9 mouse cellular contexts compared by ENCODE assay signal in the genomic region with DNA sequence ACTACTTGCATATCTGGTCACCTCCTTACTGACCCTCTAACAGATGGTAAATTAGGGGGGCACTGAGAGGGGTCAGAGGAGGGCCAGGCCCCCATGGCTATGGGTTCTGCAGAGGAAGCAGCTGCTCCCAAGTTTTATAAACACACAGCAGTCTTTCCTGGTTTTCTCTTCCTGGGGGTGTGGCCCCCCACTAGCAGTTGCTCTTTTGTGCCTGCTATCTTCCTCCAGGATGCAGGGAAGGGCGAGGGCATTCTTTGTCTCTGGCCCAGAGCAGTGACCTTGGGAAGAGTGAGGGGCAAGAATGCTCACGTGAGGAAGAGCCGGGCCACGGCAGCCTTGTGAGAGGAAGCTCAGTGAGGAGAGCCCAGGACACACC.
DNase-seq lines count a peak whose midpoint lies in the region; ATAC-seq and TF ChIP-seq lines count a peak whose summit lies in the region.
"Had no signal": no experiment of that assay in that cellular context is flagged by ENCODE, and none has a peak within 500 bp of the region (broad histone marks: within the 10 kb centered on the region; RNA-seq: fewer than 3 reads in every experiment).

No protein-coding gene starts in this region.

- 0 out of 2 replicates have a peak overlapping the region, but pooled peaks have one; percentile 46 for H3K9ac ChIP-seq in heart, embryonic 11.5 days (ENCODE audit: low read depth, low read length)
- no peak overlapping the region for H3K9ac ChIP-seq in midbrain, embryonic 13.5 days (replicated peaks)

- H3K27me3 ChIP-seq in E14TG2a.4 (ENCODE audit: insufficient read depth, low read length) = no peaks in the 10 kb centered on the region
- no peaks in the 10 kb centered on the region for H3K27me3 ChIP-seq in heart, embryonic 11.5 days (ENCODE audit: control insufficient read depth, insufficient read depth, low read length)
- H3K27me3 ChIP-seq in midbrain, embryonic 13.5 days = no peaks in the 10 kb centered on the region

- WGBS in heart, embryonic 11.5 days (ENCODE audit: insufficient replicate concordance) = 18% methylated on average over 4 of the region's 4 CpGs
- 54% methylated on average over 4 of the region's 4 CpGs for WGBS in midbrain, embryonic 13.5 days

- intact Hi-C loops in left cerebral cortex, postnatal 14 days (cut with DNase I) = no loop called here

- TF ChIP-seq CTCF in E14TG2a.4 (conservative IDR thresholded peaks at IDR 0.05; ENCODE audit: low read length) = no peak

- H3K27ac ChIP-seq in heart, embryonic 11.5 days (ENCODE audit: low read depth, low read length) = no peak overlapping the region
- no peak overlapping the region for H3K27ac ChIP-seq in midbrain, embryonic 13.5 days

- no peaks in the 10 kb centered on the region for H3K9me3 ChIP-seq in E14TG2a.4 (ENCODE audit: low read length)
- no peaks in the 10 kb centered on the region for H3K9me3 ChIP-seq in heart, embryonic 11.5 days (replicated peaks; ENCODE audit: control insufficient read depth, low read length)
- no peaks in the 10 kb centered on the region for H3K9me3 ChIP-seq in midbrain, embryonic 13.5 days

- H3K4me1 ChIP-seq in E14TG2a.4 (replicated peaks; ENCODE audit: low read depth, low read length) = peaks cover 89% of the 10 kb centered on the region
- peaks cover 11% of the 10 kb centered on the region for H3K4me1 ChIP-seq in heart, embryonic 11.5 days (ENCODE audit: control insufficient read depth, insufficient read depth, low read length)
- no peaks in the 10 kb centered on the region for H3K4me1 ChIP-seq in midbrain, embryonic 13.5 days (replicated peaks)

- peaks cover 42% of the 10 kb centered on the region for H3K36me3 ChIP-seq in E14TG2a.4 (ENCODE audit: insufficient read depth, low read length)
- H3K36me3 ChIP-seq in heart, embryonic 11.5 days (ENCODE audit: control insufficient read depth, insufficient read depth, low read length) = peaks cover 8% of the 10 kb centered on the region; the same call in 1 of the 2 replicates
- peaks cover 77% of the 10 kb centered on the region for H3K36me3 ChIP-seq in midbrain, embryonic 13.5 days

- H3K4me3 ChIP-seq in E14TG2a.4 (replicated peaks; ENCODE audit: low read length) = peak overlapping the region; percentile 59
- no peak overlapping the region for H3K4me3 ChIP-seq in heart, embryonic 11.5 days (ENCODE audit: low read depth, low read length)
- H3K4me3 ChIP-seq in midbrain, embryonic 13.5 days (replicated peaks) = no peak overlapping the region

- DNase-seq in ES-CJ7 (ENCODE audit: low read depth, low spot score) = peak; percentile 97
- peak; percentile 70 for DNase-seq in kidney, postnatal 14 days
- no peak for DNase-seq in left cerebral cortex, postnatal 14 days (ENCODE audit: low spot score in 2 of 2)
- no peak for DNase-seq in left cerebral cortex, adult 18-20 months (ENCODE audit: low spot score in 2 of 2)
- DNase-seq in thymus, postnatal 0 days (ENCODE audit: low spot score) = no peak

- no peak; the same call in 1 of the 2 replicates for ATAC-seq in heart, embryonic 11.5 days (replicated peaks; ENCODE audit: insufficient number of reproducible peaks, low FRiP score, low TSS enrichment)
- no peak for ATAC-seq in midbrain, embryonic 13.5 days
- ATAC-seq: midbrain, embryonic 16.5 days had no signal

- H3K4me2 ChIP-seq in heart, embryonic 11.5 days = no peak overlapping the region
- no peak overlapping the region for H3K4me2 ChIP-seq in midbrain, embryonic 13.5 days (replicated peaks)

Comparison
In these comparisons a context has a peak if more than half of its experiments do, and no peak if none do; other contexts are left out.
1. DNase-seq: peak in ES-CJ7 (single experiment) and kidney, postnatal 14 days (single experiment); none in left cerebral cortex, postnatal 14 days (0 of 2), left cerebral cortex, adult 18-20 months (0 of 2) and thymus, postnatal 0 days (single experiment).